Mouse (Mus musculus) MEL (cell line): ENCODE results near the gene Ankrd34c.

Experiments used
- CTCF ChIP-seq, 3 experiments: IDR thresholded peaks in 2 of 3; conservative IDR thresholded peaks in 1 of 3; 2 replicates each; pipeline ENCODE4 v1.5.1; 2011 to 2012; ENCODE audit warnings: low read length in 3 of 3, low read depth in 2 of 3, mild to moderate bottlenecking in 2 of 3, improper control_type of control experiment in 1 of 3, inconsistent platforms in 1 of 3, mixed read lengths in 1 of 3, moderate library complexity in 1 of 3; ENCODE audit not compliant: control insufficient read depth in 1 of 3, insufficient read depth in 1 of 3, poor library complexity in 1 of 3, severe bottlenecking in 1 of 3
- ELF1 ChIP-seq: IDR thresholded peaks from 2 replicates; pipeline ENCODE4 v1.6.1; 2014; ENCODE audit warnings: low read depth, mild to moderate bottlenecking, inconsistent platforms, low read length, improper control_type of control experiment, moderate library complexity
- EP300 ChIP-seq, 2 experiments: IDR thresholded peaks; 2 replicates each; pipeline ENCODE4 v1.6.1; 2011; ENCODE audit warnings: improper control_type of control experiment in 2 of 2, low read length in 2 of 2, low read depth in 1 of 2, mild to moderate bottlenecking in 1 of 2
- HCFC1 ChIP-seq: IDR thresholded peaks from 2 replicates; pipeline ENCODE4 v1.6.1; 2012; ENCODE audit warnings: low read depth, mild to moderate bottlenecking, inconsistent platforms, low read length, improper control_type of control experiment, moderate library complexity
- JUND ChIP-seq: IDR thresholded peaks from 2 replicates; pipeline ENCODE4 v1.6.1; 2011; ENCODE audit warnings: low read depth, mild to moderate bottlenecking, improper control_type of control experiment, low read length
- KAT2A ChIP-seq: conservative IDR thresholded peaks from 2 replicates; pipeline ENCODE4 v1.6.1; 2012; ENCODE audit warnings: low read depth, low read length, improper control_type of control experiment, inconsistent platforms
- MAX ChIP-seq: IDR thresholded peaks from 2 replicates; pipeline ENCODE4 v1.6.1; 2011; ENCODE audit warnings: low read length, improper control_type of control experiment
- POLR2A ChIP-seq, 2 experiments: IDR thresholded peaks; 2 replicates each; pipeline ENCODE4 v1.6.1; 2011 to 2012; ENCODE audit warnings: low read length in 2 of 2, mild to moderate bottlenecking in 2 of 2, control low read depth in 1 of 2, improper control_type of control experiment in 1 of 2, low read depth in 1 of 2, moderate library complexity in 1 of 2; ENCODE audit not compliant: control insufficient read depth in 1 of 2, insufficient read depth in 1 of 2, poor library complexity in 1 of 2
- TAL1 ChIP-seq: IDR thresholded peaks from 2 replicates; pipeline ENCODE4 v1.6.1; 2012; ENCODE audit warnings: mild to moderate bottlenecking, inconsistent platforms, low read length, moderate library complexity, mixed read lengths
- TBP ChIP-seq: IDR thresholded peaks from 2 replicates; pipeline ENCODE4 v1.8.0; 2011; ENCODE audit warnings: low read depth, low read length, improper control_type of control experiment
- USF1 ChIP-seq: IDR thresholded peaks from 2 replicates; pipeline ENCODE4 v1.6.1; 2014; ENCODE audit warnings: low read depth, mild to moderate bottlenecking, inconsistent platforms, low read length, improper control_type of control experiment, moderate library complexity
- USF2 ChIP-seq, 2 experiments: IDR thresholded peaks; 2 replicates each; pipeline ENCODE4 v1.6.1; 2011 to 2012; ENCODE audit warnings: improper control_type of control experiment in 2 of 2, low read length in 2 of 2, borderline replicate concordance in 1 of 2, inconsistent platforms in 1 of 2, low read depth in 1 of 2, mild to moderate bottlenecking in 1 of 2; ENCODE audit not compliant: insufficient read depth in 1 of 2

DNA sequence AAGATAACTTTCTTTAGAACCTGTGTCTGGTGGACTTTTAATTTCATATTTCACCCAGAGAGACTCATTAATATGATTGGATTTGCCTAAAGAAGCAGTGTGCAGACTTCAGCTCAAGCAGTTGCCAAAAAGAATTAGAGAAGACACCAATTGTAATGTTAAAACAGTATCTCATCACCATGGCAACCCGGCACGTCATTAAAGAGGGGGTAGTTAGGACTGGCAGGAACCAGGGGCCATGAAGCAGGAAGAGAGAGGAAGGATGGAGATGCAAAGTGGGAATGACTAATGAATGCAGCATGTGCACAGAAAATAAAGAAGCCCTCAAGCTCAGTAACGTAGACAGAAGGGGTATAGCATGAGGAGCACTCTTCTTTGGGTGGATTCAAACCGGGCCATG, 49.3 kb upstream of the Ankrd34c start:
- TF ChIP-seq USF2 (IDR thresholded peaks at IDR 0.05; ENCODE audit: borderline replicate concordance in 1 of 2, insufficient read depth in 1 of 2, low read depth in 1 of 2, low read length in 2 of 2) (no peak), EP300 (IDR thresholded peaks at IDR 0.05; ENCODE audit: low read depth in 1 of 2, low read length in 2 of 2) (no peak), TAL1 (no peak), CTCF (IDR thresholded peaks at IDR 0.05 in 2 of 3, conservative IDR thresholded peaks at IDR 0.05 in 1 of 3; ENCODE audit: control insufficient read depth in 1 of 3, insufficient read depth in 1 of 3, low read depth in 2 of 3, low read length in 3 of 3, poor library complexity in 1 of 3, severe bottlenecking in 1 of 3) (no peak), USF1 (no peak), POLR2A (IDR thresholded peaks at IDR 0.05; ENCODE audit: control insufficient read depth in 1 of 2, insufficient read depth in 1 of 2, low read depth in 1 of 2, low read length in 2 of 2, poor library complexity in 1 of 2) (no peak), KAT2A (no peak), HCFC1 (no peak), JUND (no peak), TBP (no peak), MAX (no peak), ELF1 (no peak)
